Mouse (Mus musculus) forelimb bud, embryonic 11.5 days (tissue): ENCODE data around the gene Gpi1.

ENCODE experiments used
- DNase-seq: peaks from one replicate; pipeline ENCODE4 v3.0.0-alpha.2; 2012; ENCODE audit warnings: low read depth, low spot score

The Gpi1 gene

GRCm38 (mm10) chr7:34230116-34230515 is at the start of gene Gpi1:
Gene Gpi1, minus strand, starts transcription at chr7:34230336.
- DNase-seq: peak; percentile 84

DNA sequence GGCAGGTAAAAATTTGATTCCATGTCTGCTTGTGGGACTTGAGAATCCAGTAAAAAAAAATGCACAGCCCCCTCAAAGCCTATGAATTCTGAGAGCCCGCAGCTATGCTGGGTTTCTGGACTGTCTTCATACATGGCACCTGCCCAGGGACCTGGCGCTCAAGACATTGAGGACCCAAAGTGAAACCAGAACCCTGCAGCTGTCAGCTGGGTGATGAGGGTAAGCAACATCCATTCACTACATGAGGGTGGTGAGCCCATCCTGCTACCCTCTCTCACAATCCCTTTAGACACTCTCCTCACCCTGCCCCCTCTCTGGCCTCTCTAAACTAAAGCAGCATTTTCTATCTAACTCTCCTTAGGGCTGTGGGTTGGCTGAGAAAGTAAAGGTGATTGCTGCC is 47.5 kb upstream of the Gpi1 start:
- no peak for DNase-seq

GRCm38 (mm10) chr7:34276066-34276465 is 45.9 kb upstream of the Gpi1 start:
- no peak for DNase-seq

DNA sequence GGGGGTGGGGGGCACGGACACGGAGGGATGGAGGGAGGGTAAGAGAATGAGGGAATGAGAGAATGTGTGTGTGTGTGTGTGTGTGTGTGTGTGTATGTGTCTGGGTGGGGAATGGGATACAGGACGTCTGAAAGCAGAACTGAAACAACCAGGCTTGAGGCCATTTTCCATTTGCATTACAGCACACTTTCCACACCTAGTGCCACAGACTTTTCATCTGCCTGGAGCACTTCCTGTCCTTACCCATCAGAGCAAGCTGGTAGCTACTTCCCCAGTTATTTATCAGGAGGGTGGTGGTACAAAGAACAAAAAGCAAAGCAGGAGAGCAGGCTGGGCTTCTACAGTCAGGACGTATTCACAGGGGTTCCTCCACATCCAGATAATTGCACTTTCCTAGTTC is 42.3 kb upstream of the Gpi1 start:
- no peak for DNase-seq

DNA sequence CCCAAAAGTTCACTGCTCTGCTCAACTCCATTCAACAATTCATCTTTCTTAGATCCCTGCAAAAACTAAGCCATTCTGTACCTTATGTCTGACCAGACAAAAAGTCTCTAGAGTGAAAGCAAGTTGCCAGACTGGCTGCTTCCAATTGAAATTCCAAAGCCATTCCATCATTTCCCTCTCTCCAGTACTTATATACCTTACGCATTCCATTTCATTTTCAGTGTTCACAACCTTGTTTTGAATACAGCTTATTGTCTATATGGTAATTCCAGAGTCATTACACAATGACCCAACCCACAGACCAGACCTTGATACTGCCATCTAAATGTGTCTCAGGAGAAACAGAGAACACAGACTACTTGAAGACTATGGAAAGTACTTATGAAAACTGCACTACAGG is 38.3 kb upstream of the Gpi1 start:
- no peak for DNase-seq

DNA sequence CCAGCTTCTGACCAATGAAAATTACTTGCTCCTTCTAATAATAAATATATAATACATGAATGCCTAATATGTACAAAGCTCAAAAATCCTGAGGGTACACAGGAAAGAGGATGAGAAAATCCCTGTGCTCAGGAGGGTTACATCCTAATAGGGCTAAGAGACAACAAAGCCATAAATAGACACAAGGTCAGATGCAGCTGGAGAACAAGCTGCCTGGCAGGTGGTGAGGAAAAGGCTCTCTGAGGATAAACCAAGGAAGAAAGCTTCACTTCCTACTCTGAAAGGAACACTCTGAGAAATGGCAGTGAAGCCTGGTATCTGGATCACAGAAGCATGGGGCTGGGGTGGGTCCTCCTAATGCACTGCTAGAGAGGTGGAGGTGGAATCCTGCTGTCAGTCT is 36.3 kb upstream of the Gpi1 start:
- no peak for DNase-seq

DNA sequence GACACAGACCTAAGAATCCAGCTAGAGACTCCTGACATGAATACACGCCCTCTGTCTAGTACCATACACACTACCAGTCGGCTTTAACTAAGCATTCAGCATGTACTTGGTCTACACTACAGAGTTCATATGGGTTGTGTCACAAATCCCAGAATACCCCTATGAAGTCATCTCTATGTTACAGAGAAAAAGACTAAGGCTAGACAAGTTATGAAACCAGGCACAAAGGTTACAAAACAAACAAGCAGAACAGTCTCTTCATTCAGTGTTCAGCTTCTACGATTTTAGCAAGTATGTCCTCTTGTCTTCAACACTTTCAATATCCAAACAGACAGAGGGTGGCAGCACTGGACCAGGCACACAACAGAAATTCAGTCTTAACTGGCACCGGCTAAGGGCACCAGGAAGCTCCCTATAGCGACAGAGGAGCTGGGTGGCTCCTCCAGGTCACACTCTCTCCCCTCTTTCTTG is 35.8 kb upstream of the Gpi1 start:
- no peak for DNase-seq

- DNase-seq: no peak
Observed at GRCm38 (mm10) chr7:34263437-34263836, 33.3 kb upstream of the Gpi1 start.

DNA sequence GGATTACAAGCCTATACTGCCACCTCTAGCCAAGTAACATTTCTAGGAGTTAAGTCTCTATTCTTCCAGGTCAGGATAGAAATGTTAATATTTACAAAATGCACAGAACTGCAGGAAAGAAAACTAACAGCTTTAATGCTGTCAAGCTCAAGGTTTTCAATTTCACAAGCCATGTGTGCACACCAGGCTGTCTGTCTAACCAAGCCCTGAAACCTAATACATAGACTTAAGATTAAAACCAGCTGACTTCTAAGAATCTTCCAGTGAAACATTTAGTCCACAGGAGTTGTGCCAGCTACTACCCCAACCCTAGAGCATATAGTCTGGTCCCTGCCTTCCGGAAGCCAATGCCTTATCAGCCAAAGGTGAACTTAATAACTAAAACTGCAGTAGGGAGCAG is 28.3 kb upstream of the Gpi1 start:
- no peak for DNase-seq

DNA sequence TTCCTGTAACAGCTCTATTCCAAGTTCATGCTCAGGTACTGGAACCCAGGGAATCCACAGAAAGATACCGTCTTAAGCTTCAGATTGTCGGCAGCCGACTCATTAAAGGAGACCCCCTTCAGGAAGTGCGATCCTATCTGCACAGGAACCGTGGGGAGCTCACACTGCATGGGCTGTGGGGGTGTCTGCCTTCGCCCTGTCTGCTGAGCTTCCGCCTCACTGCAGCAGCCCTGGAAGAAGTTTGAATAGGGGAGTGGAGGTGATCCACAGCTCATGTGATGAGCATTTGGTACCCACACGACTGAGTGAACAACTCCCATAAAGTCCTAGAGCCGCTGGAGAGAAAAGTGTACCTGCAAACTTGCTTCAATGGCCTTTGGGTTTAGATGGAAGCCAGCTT is 27.1 kb upstream of the Gpi1 start:
- no peak for DNase-seq

DNA sequence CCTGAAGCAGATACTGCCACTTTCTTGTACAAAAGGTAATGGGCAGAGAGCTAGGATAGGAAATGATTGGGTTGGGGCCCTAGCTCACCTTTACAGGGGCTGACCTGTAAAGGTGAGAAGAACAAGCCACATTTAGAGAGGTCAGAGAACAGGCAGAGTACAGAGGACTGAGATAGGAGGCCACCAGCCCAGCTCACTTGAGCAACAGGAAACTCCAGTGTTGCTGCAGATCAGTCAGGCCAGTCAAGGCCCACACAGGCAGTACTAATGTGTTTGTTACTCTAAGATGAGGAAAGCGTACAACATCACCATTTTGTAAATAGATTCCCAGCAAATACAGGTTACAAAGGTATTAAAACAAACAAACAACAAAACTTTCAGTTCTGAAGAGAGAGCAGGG is 25.8 kb upstream of the Gpi1 start:
- no peak for DNase-seq

GRCm38 (mm10) chr7:34255137-34255536 is 25.0 kb upstream of the Gpi1 start:
- no peak for DNase-seq

GRCm38 (mm10) chr7:34252030-34252429 is 21.9 kb upstream of the Gpi1 start:
- DNase-seq: peak; percentile 49

DNA sequence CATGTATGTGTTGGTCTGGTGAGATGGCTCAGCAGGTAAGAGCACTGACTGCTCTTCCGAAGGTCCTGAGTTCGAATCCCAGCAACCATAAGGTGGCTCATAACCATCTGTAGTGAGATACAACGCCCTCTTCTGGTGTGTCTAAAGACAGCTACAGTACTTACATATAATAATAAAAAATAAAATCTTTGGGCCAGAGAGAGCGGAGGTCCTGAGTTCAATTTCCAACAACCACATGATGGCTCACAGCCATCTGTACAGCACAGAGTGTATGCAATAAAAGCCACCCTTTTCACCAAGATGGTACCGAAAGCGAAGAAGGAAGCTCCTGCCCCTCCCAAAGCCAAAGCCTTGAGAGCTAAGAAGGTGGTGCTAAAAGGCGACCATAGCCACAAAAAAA is 20.6 kb upstream of the Gpi1 start, which contains the start of gene Gm6096:
Gene Gm6096 (plus strand): TSS at position 301 of the 400 bp plus-strand sequence.
- no peak for DNase-seq

DNA sequence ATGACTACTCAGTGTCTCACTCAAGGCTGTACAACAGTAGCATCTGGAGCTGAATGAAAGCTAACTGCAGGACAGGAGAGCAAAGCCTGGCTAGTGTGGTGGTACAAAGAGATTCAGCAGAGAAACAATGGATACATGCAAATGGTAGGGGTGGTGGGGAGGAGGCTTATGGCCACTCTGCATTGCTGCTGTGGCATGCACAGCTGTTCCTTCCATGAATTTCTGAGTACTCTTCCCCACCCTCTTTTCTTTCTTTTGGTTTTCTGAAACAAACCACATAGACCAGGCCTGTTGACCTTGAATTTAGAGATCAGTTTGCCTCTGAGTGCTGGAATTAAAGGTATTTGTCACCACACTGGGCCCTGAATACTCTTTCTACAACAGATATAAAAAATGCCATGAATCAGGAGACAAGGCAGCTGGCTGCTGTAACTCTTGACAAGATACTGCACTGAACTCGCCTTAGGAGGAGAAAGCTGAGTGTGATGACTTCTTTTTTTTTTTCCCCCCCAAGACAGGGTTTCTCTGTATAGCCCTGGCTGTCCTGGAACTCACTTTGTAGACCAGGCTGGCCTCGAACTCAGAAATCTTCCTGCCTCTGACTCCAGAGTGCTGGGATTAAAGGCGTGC is 16.8 kb upstream of the Gpi1 start:
- no peak for DNase-seq

DNA sequence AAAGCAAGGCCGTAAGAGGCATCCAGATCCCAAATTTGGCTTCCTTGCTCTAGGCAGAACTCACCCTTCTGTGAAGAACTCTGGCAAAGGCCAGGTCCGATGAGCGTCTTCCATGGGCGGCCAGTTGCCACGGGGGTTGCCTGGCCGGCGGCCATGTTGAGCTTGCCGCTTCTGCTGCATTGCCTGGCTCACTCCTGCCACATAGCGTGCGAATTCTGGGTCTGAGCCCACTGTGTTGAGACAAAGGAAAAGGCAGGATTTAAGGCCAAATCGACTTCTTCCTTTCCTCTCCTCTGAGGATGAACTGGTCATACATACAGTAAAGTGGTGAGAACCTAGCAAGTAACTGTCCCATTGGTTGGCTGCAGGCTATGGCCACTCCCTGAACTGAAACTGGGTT is 12.0 kb upstream of the Gpi1 start:
- DNase-seq: no peak

DNA sequence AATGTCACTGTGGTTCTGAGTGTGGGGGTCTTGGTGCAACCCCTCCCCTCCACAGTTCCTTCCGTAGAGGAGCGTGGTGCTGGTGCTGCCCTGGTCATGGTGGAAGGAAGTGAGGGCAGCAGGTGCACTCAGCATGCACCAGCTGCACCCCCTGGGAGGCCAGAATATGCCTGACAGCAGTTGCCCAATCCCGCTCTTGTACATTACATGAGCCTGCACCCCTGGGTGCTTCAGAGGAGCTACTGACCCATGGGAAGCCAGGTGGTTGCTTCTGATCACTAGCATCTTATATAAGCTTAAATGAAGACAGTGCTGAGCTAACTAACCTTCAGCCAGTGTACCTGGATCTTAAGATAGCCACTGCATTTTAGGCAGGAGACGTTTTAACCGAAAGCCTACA is 8.0 kb upstream of the Gpi1 start:
- DNase-seq: no peak

DNA sequence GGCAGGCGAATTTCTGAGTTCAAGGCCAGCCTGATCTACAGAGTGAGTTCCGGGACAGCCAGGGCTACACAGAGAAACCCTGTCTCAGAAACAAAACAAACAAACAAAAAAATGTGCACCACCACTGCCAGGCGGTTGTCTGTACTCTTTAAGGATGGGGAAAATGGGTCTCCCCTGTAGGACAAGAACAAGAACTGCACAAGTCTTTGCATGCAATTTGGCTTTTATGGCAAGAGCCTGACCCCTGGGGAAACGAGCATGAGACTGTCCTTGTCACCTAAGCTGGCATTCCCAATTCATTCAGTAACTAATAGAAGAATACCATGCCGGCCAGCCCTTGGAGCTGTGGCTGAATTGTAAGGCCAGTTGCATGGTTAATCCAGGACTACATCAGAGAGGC is 5.5 kb upstream of the Gpi1 start:
- DNase-seq: no peak

DNA sequence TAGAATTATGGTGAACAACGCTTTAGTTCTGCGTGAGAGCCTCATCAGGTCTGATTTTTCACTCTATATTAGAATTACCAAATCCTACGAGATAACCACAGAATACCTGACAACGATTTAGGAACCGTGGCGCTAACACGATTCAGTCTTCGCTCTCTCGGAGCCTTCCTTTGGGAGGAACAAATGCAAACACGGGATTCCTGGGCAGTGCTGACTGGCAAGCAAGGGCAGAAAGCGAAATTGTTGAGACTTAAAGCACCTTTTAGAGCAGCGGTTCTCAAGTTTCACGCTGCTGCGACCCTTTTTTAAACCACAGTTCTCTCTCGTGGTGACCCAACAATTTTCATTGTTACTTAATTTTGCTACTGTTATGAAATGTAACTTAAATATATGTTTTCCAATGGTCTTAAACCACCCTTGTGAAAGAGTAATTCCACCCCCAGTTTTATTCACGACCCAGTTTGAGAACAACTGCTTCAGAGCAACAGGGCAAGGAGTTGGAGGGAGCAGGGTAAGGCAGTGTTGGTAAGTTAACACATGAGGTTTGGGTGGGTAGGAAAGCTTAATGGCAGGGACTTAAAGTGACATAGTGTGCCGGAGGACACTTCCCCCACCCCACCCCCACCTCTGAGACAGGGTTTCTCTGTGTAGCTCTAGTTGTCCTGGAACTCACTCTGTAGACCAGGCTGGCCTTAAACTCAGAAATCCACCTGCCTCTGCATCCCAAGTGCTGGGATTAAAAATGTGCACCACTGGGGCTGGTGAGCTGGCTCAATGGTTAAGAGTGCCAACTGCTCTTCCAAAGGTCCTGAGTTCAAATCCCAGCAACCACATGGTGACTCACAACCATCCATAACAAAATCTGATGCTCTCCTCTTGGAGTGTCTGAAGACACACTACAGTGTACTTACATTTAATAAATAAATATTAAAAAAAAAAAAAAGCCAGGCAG is 4.8 kb upstream of the Gpi1 start:
- DNase-seq: peak; percentile 9

- peak; percentile 99 for DNase-seq
Observed at GRCm38 (mm10) chr7:34233909-34234609, 3.9 kb upstream of the Gpi1 start.

- DNase-seq: no peak
Observed at GRCm38 (mm10) chr7:34232785-34233725, 2.9 kb upstream of the Gpi1 start.
